Mouse (Mus musculus): ENCODE data around the gene Adi1. TPM values are rescaled to one million over a fixed set of nuclear protein-coding genes. Genes with fewer than 3 reads are reported as not detected.

The Adi1 gene
- total and polyA plus RNA-seq, 2 experiments from 2014 or later: 8.5 to 33.3 TPM

DNA sequence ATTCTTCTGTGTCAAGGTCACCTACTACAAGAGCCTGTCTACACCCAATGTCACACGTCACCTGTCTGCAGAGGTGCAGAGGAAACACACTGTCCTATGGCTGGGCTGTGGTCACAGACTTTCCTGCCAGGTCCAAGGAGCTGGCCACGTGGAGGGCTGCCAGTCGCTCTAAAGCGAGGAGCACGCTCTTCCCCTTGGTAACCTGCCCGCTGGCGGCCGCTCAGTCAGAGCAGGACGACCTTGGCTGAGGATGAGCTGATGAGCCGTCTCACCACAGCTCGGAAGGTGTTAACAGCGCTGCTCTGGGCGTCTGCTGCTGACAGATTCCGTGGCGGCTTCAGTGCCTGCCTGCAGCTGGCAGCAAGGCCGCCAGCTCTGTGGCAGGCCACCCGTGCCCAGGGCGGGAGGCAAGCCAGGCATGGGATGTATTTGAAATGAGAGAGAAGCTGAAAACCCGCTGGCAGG lies 25.6 kb downstream of the Adi1 start:
- no peak for TF ChIP-seq CTCF (IDR thresholded peaks at IDR 0.05; ENCODE audit: low read depth)
- Histone ChIP-seq H3K4me3 (ENCODE audit: low read length) (no peak overlapping the region), H3K36me3 (ENCODE audit: insufficient read depth, low read length) (no peaks in the 10 kb centered on the region), H3K9ac (replicated peaks; ENCODE audit: low read length) (0 out of 2 replicates have a peak overlapping the region, but pooled peaks have one; percentile 31), H3K9me3 (ENCODE audit: low read length) (no peaks in the 10 kb centered on the region), H3K4me1 (ENCODE audit: insufficient read depth, low read length) (peaks cover 4% of the 10 kb centered on the region; the same call in 1 of the 2 replicates), H3K27me3 (ENCODE audit: insufficient read depth, low read length) (no peaks in the 10 kb centered on the region), H3K4me2 (ENCODE audit: low read depth, low read length) (no peak overlapping the region), H3K27ac (peak overlapping the region; percentile 87)
- peak; percentile 82 for DNase-seq (ENCODE audit: low spot score)
- peak; percentile 59 for ATAC-seq
- 33% methylated on average over 19 of the region's 19 CpGs for WGBS

DNA sequence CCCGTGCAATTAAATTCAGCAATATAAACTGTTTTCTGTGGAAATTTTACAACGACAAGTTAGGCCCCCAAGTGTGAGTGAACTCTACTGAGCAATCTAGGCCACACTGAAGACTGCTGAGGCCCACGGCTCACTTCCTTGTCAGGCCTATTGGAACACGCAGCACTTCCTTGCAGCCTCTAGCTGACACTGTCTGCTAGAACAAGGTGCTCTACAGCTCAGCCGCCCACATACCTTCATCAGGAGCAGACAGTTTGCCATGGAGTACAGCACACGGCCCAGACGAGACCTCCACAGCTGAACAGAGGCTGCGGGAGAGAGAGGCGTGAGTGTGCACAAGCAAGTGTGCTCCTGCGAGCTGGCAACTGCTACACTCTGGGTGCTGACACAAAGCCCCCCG lies 26.3 kb downstream of the Adi1 start:
- DNase-seq (ENCODE audit: low spot score) (peak; percentile 15), ATAC-seq (no peak)
- no peak overlapping the region for H3K4me2 ChIP-seq (ENCODE audit: low read depth, low read length)
- no peaks in the 10 kb centered on the region for H3K27me3 ChIP-seq (ENCODE audit: insufficient read depth, low read length)
- H3K9ac ChIP-seq (replicated peaks; ENCODE audit: low read length): peak overlapping the region; percentile 31; the same call in 1 of the 2 replicates
- 73% methylated on average over 11 of the region's 11 CpGs for WGBS
- H3K4me3 ChIP-seq (ENCODE audit: low read length): no peak overlapping the region
- peak; percentile 12; the same call in 1 of the 2 replicates for TF ChIP-seq CTCF (IDR thresholded peaks at IDR 0.05; ENCODE audit: low read depth)
- no peaks in the 10 kb centered on the region for H3K36me3 ChIP-seq (ENCODE audit: insufficient read depth, low read length)
- H3K4me1 ChIP-seq (ENCODE audit: insufficient read depth, low read length): peaks cover 4% of the 10 kb centered on the region; the same call in 1 of the 2 replicates
- peak overlapping the region; percentile 87 for H3K27ac ChIP-seq
- H3K9me3 ChIP-seq (ENCODE audit: low read length): no peaks in the 10 kb centered on the region

- DNase-seq (ENCODE audit: low spot score) (peak; percentile 56), ATAC-seq (peak; percentile 9; the same call in 1 of the 2 replicates)
- Histone ChIP-seq H3K27me3 (ENCODE audit: insufficient read depth, low read length) (no peaks in the 10 kb centered on the region), H3K27ac (peak overlapping the region; percentile 3; the same call in 1 of the 2 replicates), H3K36me3 (ENCODE audit: insufficient read depth, low read length) (peaks cover 4% of the 10 kb centered on the region; the same call in 1 of the 2 replicates), H3K4me2 (ENCODE audit: low read depth, low read length) (no peak overlapping the region), H3K4me3 (ENCODE audit: low read length) (no peak overlapping the region), H3K4me1 (ENCODE audit: insufficient read depth, low read length) (peaks cover 4% of the 10 kb centered on the region; the same call in 1 of the 2 replicates), H3K9me3 (ENCODE audit: low read length) (no peaks in the 10 kb centered on the region), H3K9ac (replicated peaks; ENCODE audit: low read length) (0 out of 2 replicates have a peak overlapping the region, but pooled peaks have one; percentile 18)
- WGBS: 10% methylated on average over 12 of the region's 12 CpGs
- peak; percentile 55 for TF ChIP-seq CTCF (IDR thresholded peaks at IDR 0.05; ENCODE audit: low read depth)
Observed at GRCm38 (mm10) chr12:28704381-28704780, 29.4 kb downstream of the Adi1 start.

GRCm38 (mm10) chr12:28705204-28705603 lies 30.2 kb downstream of the Adi1 start:
- ATAC-seq: no peak
- no peak for TF ChIP-seq CTCF (IDR thresholded peaks at IDR 0.05; ENCODE audit: low read depth)
- Histone ChIP-seq H3K4me2 (ENCODE audit: low read depth, low read length) (no peak overlapping the region), H3K9me3 (ENCODE audit: low read length) (no peaks in the 10 kb centered on the region), H3K36me3 (ENCODE audit: insufficient read depth, low read length) (peaks cover 5% of the 10 kb centered on the region; the same call in 1 of the 2 replicates), H3K9ac (replicated peaks; ENCODE audit: low read length) (no peak overlapping the region), H3K4me1 (ENCODE audit: insufficient read depth, low read length) (peaks cover 4% of the 10 kb centered on the region; the same call in 1 of the 2 replicates), H3K27me3 (ENCODE audit: insufficient read depth, low read length) (no peaks in the 10 kb centered on the region), H3K4me3 (ENCODE audit: low read length) (no peak overlapping the region), H3K27ac (no peak overlapping the region)
- no peak for DNase-seq (ENCODE audit: low spot score)
- WGBS: 87% methylated on average over 6 of the region's 6 CpGs

GRCm38 (mm10) chr12:28708154-28708553 lies 33.1 kb downstream of the Adi1 start:
- H3K4me1 ChIP-seq (ENCODE audit: insufficient read depth, low read length): 0 out of 2 replicates have a peak, but pooled peaks cover 3% of the 10 kb centered on the region
- H3K27me3 ChIP-seq (ENCODE audit: insufficient read depth, low read length): no peaks in the 10 kb centered on the region
- WGBS: 79% methylated on average over 4 of the region's 4 CpGs
- DNase-seq (ENCODE audit: low spot score) (no peak), ATAC-seq (no peak)
- no peak overlapping the region for H3K9ac ChIP-seq (replicated peaks; ENCODE audit: low read length)
- no peaks in the 10 kb centered on the region for H3K9me3 ChIP-seq (ENCODE audit: low read length)
- no peak overlapping the region for H3K27ac ChIP-seq
- H3K4me2 ChIP-seq (ENCODE audit: low read depth, low read length): no peak overlapping the region
- TF ChIP-seq CTCF (IDR thresholded peaks at IDR 0.05; ENCODE audit: low read depth): no peak
- H3K4me3 ChIP-seq (ENCODE audit: low read length): no peak overlapping the region
- peaks cover 19% of the 10 kb centered on the region; the same call in 1 of the 2 replicates for H3K36me3 ChIP-seq (ENCODE audit: insufficient read depth, low read length)

- 0 out of 2 replicates have a peak, but pooled peaks cover 3% of the 10 kb centered on the region for H3K4me1 ChIP-seq (ENCODE audit: insufficient read depth, low read length)
- H3K36me3 ChIP-seq (ENCODE audit: insufficient read depth, low read length): peaks cover 19% of the 10 kb centered on the region; the same call in 1 of the 2 replicates
- peak; percentile 11 for DNase-seq (ENCODE audit: low spot score)
- 47% methylated on average over 22 of the region's 22 CpGs for WGBS
- ATAC-seq: no peak
- no peak overlapping the region for H3K9ac ChIP-seq (replicated peaks; ENCODE audit: low read length)
- H3K9me3 ChIP-seq (ENCODE audit: low read length): no peaks in the 10 kb centered on the region
- H3K27me3 ChIP-seq (ENCODE audit: insufficient read depth, low read length): no peaks in the 10 kb centered on the region
- peak overlapping the region; percentile 48; the same call in 1 of the 2 replicates for H3K27ac ChIP-seq
- TF ChIP-seq CTCF (IDR thresholded peaks at IDR 0.05; ENCODE audit: low read depth): no peak
- no peak overlapping the region for H3K4me2 ChIP-seq (ENCODE audit: low read depth, low read length)
- H3K4me3 ChIP-seq (ENCODE audit: low read length): no peak overlapping the region
Observed at GRCm38 (mm10) chr12:28710566-28711185, 35.6 kb downstream of the Adi1 start.
